In the genomic region with DNA sequence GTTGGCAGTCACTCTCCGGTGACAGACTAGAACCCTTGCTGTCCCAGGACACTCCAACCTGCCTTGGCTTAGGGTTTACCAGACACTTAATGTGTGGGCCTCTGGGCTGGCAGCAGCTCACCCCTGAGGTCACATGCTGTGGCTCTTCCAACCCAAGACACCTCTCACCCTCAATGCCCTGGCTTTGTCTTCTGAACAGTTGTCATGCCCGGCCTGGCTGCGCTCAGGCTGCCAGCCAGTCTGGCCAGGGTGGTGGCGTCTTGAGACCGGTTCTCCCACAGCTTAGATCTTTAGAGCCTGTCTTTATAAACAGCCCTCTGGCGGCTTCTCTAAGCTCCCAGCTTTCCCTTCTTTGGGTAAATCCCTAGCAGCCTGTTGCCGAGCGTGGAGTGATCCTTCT, we compare ENCODE assay signal across 21 mouse cellular contexts. TPM values are rescaled to one million over a fixed set of nuclear protein-coding genes. Genes with fewer than 3 reads are reported as not detected.
A peak's percentile ranks its signal among the peaks of the same experiment; 100 is the strongest.
DNase-seq lines count a peak whose midpoint lies in the region; ATAC-seq lines count a peak whose summit lies in the region.
"Had no signal": no experiment of that assay in that cellular context is flagged by ENCODE, and none has a peak within 500 bp of the region (broad histone marks: within the 10 kb centered on the region; RNA-seq: fewer than 3 reads in every experiment).

No protein-coding gene starts in this region.

- no peak overlapping the region for H3K4me3 ChIP-seq in midbrain, embryonic 16.5 days (ENCODE audit: low read depth, low read length)
- no peak overlapping the region for H3K4me3 ChIP-seq in midbrain, embryonic 11.5 days (ENCODE audit: low read depth, low read length)
- H3K4me3 ChIP-seq: forebrain, embryonic 13.5 days; heart, embryonic 10.5 days; hindbrain, embryonic 10.5 days; liver, embryonic 12.5 days; midbrain, embryonic 15.5 days; neural tube, embryonic 13.5 days had no signal

- H3K27me3 ChIP-seq in midbrain, embryonic 16.5 days (ENCODE audit: control insufficient read depth, insufficient read depth, low read depth, low read length), result no peaks in the 10 kb centered on the region
- H3K27me3 ChIP-seq in midbrain, embryonic 11.5 days (ENCODE audit: control insufficient read depth, insufficient read depth, low read length), result no peaks in the 10 kb centered on the region
- H3K27me3 ChIP-seq: forebrain, embryonic 13.5 days; liver, embryonic 12.5 days; midbrain, embryonic 15.5 days; neural tube, embryonic 13.5 days had no signal

- H3K9ac ChIP-seq in midbrain, embryonic 16.5 days (ENCODE audit: low read depth, low read length), result no peak overlapping the region
- H3K9ac ChIP-seq in midbrain, embryonic 11.5 days (ENCODE audit: low read length), result no peak overlapping the region
- H3K9ac ChIP-seq: forebrain, embryonic 13.5 days; liver, embryonic 12.5 days; midbrain, embryonic 15.5 days; neural tube, embryonic 13.5 days had no signal

- no peak for ATAC-seq in midbrain, embryonic 16.5 days
- no peak for ATAC-seq in midbrain, embryonic 11.5 days (ENCODE audit: low FRiP score)
- ATAC-seq: forebrain, embryonic 13.5 days; intestine, embryonic 16.5 days; liver, embryonic 12.5 days; midbrain, embryonic 15.5 days had no signal

- DNase-seq in heart, postnatal 4 days, result peak; percentile 47
- no peak for DNase-seq in heart, adult 8-10 months (ENCODE audit: low spot score)
- no peak for DNase-seq in midbrain, embryonic 11.5 days (ENCODE audit: low spot score, missing footprints)
- DNase-seq in adipocyte (ENCODE audit: low spot score), result peak; percentile 77
- peak; percentile 40 for DNase-seq in retina, postnatal 7 days (ENCODE audit: low read depth, low spot score)
- no peak for DNase-seq in thymus, adult 18-20 months
- DNase-seq in kidney, postnatal 10 days, result no peak
- DNase-seq: adrenal gland, postnatal 10 days; cerebellum, adult 8-10 months; spleen, adult 18-20 months; thymus, adult 2 months had no signal

- H3K4me2 ChIP-seq in midbrain, embryonic 16.5 days (ENCODE audit: low read length), result no peak overlapping the region
- H3K4me2 ChIP-seq in midbrain, embryonic 11.5 days, result no peak overlapping the region
- H3K4me2 ChIP-seq: forebrain, embryonic 13.5 days; liver, embryonic 12.5 days; midbrain, embryonic 15.5 days; neural tube, embryonic 13.5 days had no signal

- H3K4me1 ChIP-seq in midbrain, embryonic 16.5 days (ENCODE audit: control insufficient read depth, insufficient read depth, low read length), result no peaks in the 10 kb centered on the region
- no peaks in the 10 kb centered on the region for H3K4me1 ChIP-seq in midbrain, embryonic 11.5 days (ENCODE audit: control insufficient read depth, insufficient read depth, low read length)
- H3K4me1 ChIP-seq: forebrain, embryonic 13.5 days; liver, embryonic 12.5 days; midbrain, embryonic 15.5 days had no signal

- H3K9me3 ChIP-seq in midbrain, embryonic 16.5 days (replicated peaks; ENCODE audit: control insufficient read depth, low read length, poor library complexity, severe bottlenecking), result no peaks in the 10 kb centered on the region
- no peaks in the 10 kb centered on the region for H3K9me3 ChIP-seq in midbrain, embryonic 11.5 days (ENCODE audit: control insufficient read depth, low read length)
- H3K9me3 ChIP-seq: forebrain, embryonic 13.5 days; G1E; heart, embryonic 10.5 days; hindbrain, embryonic 10.5 days; liver, embryonic 12.5 days; midbrain, embryonic 15.5 days; neural tube, embryonic 13.5 days had no signal

- H3K36me3 ChIP-seq in midbrain, embryonic 16.5 days (ENCODE audit: control insufficient read depth, insufficient read depth, low read length), result peaks cover 23% of the 10 kb centered on the region
- H3K36me3 ChIP-seq in midbrain, embryonic 11.5 days (ENCODE audit: control insufficient read depth, insufficient read depth, low read length), result peaks cover 7% of the 10 kb centered on the region; the same call in 1 of the 2 replicates

- H3K27ac ChIP-seq in midbrain, embryonic 16.5 days (ENCODE audit: low read length), result 0 out of 2 replicates have a peak overlapping the region, but pooled peaks have one; percentile 11
- no peak overlapping the region for H3K27ac ChIP-seq in midbrain, embryonic 11.5 days (ENCODE audit: low read depth, low read length)
- H3K27ac ChIP-seq: forebrain, embryonic 13.5 days; heart, embryonic 10.5 days; hindbrain, embryonic 10.5 days; liver, embryonic 12.5 days; macrophage; midbrain, embryonic 15.5 days; neural tube, embryonic 13.5 days had no signal

- 80% methylated on average over 8 of the region's 8 CpGs for WGBS in midbrain, embryonic 16.5 days
- 82% methylated on average over 8 of the region's 8 CpGs for WGBS in midbrain, embryonic 11.5 days

RNA-seq across cellular contexts. Expression of a gene that starts 26.4 kb away (rescaled TPM):
- total RNA-seq in heart, postnatal 4 days (2021), result 10 to 100 TPM; 47.0 to 48.7 TPM
- 10 to 100 TPM; 30.2 to 35.9 (median 33.9) TPM for total RNA-seq in heart, adult 8-10 months (2022)
- polyA plus RNA-seq in midbrain, embryonic 16.5 days (2015; fragmentation: Nextera tagmentation; extraction: Ambion mirVana), result 44.3 and 45.9 TPM in 2 replicates
- polyA plus RNA-seq in midbrain, embryonic 11.5 days (2014; fragmentation: Nextera tagmentation; extraction: Ambion mirVana), result 30.5 and 32.0 TPM in 2 replicates

RNA-seq across cellular contexts. Expression of a gene that starts 54.2 kb away (rescaled TPM):
- total RNA-seq in heart, postnatal 4 days (2021), result 1,000 to 10,000 TPM; 5,023 to 5,799 TPM
- total RNA-seq in heart, adult 8-10 months (2022), result over 10,000 TPM; 11,934 to 13,904 (median 12,774) TPM
- 44.4 and 45.6 TPM in 2 replicates for polyA plus RNA-seq in midbrain, embryonic 16.5 days (2015; fragmentation: Nextera tagmentation; extraction: Ambion mirVana)
- polyA plus RNA-seq in midbrain, embryonic 11.5 days (2014; fragmentation: Nextera tagmentation; extraction: Ambion mirVana), result 43.4 and 45.8 TPM in 2 replicates

RNA-seq across cellular contexts. Expression of a gene that starts 56.2 kb away (rescaled TPM):
- total RNA-seq in heart, postnatal 4 days (2021), result 100 to 1,000 TPM; 138 to 141 TPM
- total RNA-seq in heart, adult 8-10 months (2022), result 10 to 100 TPM; 84.9 to 93.6 (median 88.1) TPM
- 168 and 172 TPM in 2 replicates for polyA plus RNA-seq in midbrain, embryonic 16.5 days (2015; fragmentation: Nextera tagmentation; extraction: Ambion mirVana)
- 61.7 and 65.3 TPM in 2 replicates for polyA plus RNA-seq in midbrain, embryonic 11.5 days (2014; fragmentation: Nextera tagmentation; extraction: Ambion mirVana)

Comparison
In these comparisons a context has a peak if more than half of its experiments do, and no peak if none do; other contexts are left out.
1. DNase-seq: peak in heart, postnatal 4 days (single experiment), adipocyte (single experiment) and retina, postnatal 7 days (single experiment); none in heart, adult 8-10 months (single experiment), midbrain, embryonic 11.5 days (single experiment), thymus, adult 18-20 months (0 of 2) and kidney, postnatal 10 days (single experiment).